Comparison of ENCODE assay signal across 21 mouse cellular contexts in the genomic region with DNA sequence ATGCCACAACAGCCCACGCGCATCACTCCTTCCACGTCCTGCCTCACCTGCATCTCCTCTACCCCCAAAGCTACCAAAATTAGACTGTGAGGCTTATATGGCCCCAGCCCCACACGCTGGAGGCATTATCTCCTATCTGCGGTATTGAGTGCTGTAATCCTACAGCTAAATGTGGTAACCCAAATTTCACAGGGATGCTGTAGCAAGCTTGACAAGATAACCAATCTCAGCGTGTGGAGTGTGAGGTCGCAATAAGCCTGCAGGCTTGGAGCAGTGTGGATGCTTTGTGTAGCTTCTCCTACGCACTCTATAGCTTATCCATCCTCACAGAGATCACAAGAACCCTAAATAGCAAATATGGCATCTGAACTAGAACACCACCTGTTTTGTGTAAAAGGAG.
A peak's percentile ranks its signal among the peaks of the same experiment; 100 is the strongest.
DNase-seq lines count a peak whose midpoint lies in the region; ATAC-seq and TF ChIP-seq lines count a peak whose summit lies in the region.
"Had no signal": no experiment of that assay in that cellular context is flagged by ENCODE, and none has a peak within 500 bp of the region (broad histone marks: within the 10 kb centered on the region; RNA-seq: fewer than 3 reads in every experiment).

No protein-coding gene starts in this region.

- no peak for TF ChIP-seq CTCF in left cerebral cortex, adult 2 months (IDR thresholded peaks at IDR 0.05)
- TF ChIP-seq CTCF in lung, adult 2 months (IDR thresholded peaks at IDR 0.05; ENCODE audit: insufficient read depth, low read length) = no peak

- intact Hi-C loops in left cerebral cortex, adult 2 months (cut with DNase I) = loop anchor here (5.0 kb wide), 3 partner anchors 99 to 519 kb away; a partner anchor contains a TSS

- no peak for DNase-seq in frontal cortex, postnatal 25 days (ENCODE audit: low spot score in 2 of 2)
- DNase-seq in left cerebral cortex, adult 2 months (ENCODE audit: extremely low spot score in 1 of 2, low spot score in 2 of 2) = peak in 1 of 2 experiments; percentile 9
- DNase-seq in right cerebral cortex, postnatal 25 days = peak; percentile 20
- DNase-seq in thymus, postnatal 25 days = peak; percentile 83
- no peak for DNase-seq in lung, adult 2 months
- no peak for DNase-seq in adrenal gland, adult 18-20 months (ENCODE audit: low spot score in 2 of 2)
- DNase-seq: adrenal gland, postnatal 14 days; cerebellum, adult 9-11 months; gastrocnemius, postnatal 36 days; heart, postnatal 14 days; kidney, postnatal 14 days; lung, embryonic 14.5 days had no signal

- peak overlapping the region; percentile 58 for H3K27ac ChIP-seq in left cerebral cortex, adult 2 months
- H3K27ac ChIP-seq: heart, embryonic 10.5 days; hindbrain, embryonic 15.5 days; limb, embryonic 10.5 days; macrophage; midbrain, embryonic 12.5 days had no signal

- no peaks in the 10 kb centered on the region for H3K4me1 ChIP-seq in lung, adult 2 months (ENCODE audit: control insufficient read depth, insufficient read depth, low read length)
- H3K4me1 ChIP-seq: heart, embryonic 10.5 days; hindbrain, embryonic 15.5 days; limb, embryonic 10.5 days; midbrain, embryonic 12.5 days had no signal

- WGBS in lung, adult 2 months = 78% methylated on average over 8 of the region's 8 CpGs

- peak; percentile 79 for ATAC-seq in frontal cortex, adult (ENCODE audit: low TSS enrichment)
- ATAC-seq in cerebellum, adult (ENCODE audit: insufficient number of reproducible peaks, low FRiP score, low TSS enrichment) = no peak
- ATAC-seq: intestine, postnatal 0 days had no signal

- TF ChIP-seq POLR2A in lung, adult 2 months (IDR thresholded peaks at IDR 0.05; ENCODE audit: borderline replicate concordance, extremely low read depth, low read depth, low read length) = no peak

- H3K4me3 ChIP-seq in left cerebral cortex, adult 2 months = no peak overlapping the region
- H3K4me3 ChIP-seq in lung, adult 2 months (replicated peaks; ENCODE audit: extremely low read depth, low read depth, low read length) = no peak overlapping the region
- H3K4me3 ChIP-seq: heart, embryonic 10.5 days; hindbrain, embryonic 15.5 days; limb, embryonic 10.5 days; midbrain, embryonic 12.5 days; myocyte had no signal

Comparison
In these comparisons a context has a peak if more than half of its experiments do, and no peak if none do; other contexts are left out.
1. DNase-seq: peak in right cerebral cortex, postnatal 25 days (single experiment) and thymus, postnatal 25 days (single experiment); none in frontal cortex, postnatal 25 days (0 of 2), lung, adult 2 months (single experiment) and adrenal gland, adult 18-20 months (0 of 2).